22 mouse cellular contexts compared by ENCODE assay signal in the genomic region with DNA sequence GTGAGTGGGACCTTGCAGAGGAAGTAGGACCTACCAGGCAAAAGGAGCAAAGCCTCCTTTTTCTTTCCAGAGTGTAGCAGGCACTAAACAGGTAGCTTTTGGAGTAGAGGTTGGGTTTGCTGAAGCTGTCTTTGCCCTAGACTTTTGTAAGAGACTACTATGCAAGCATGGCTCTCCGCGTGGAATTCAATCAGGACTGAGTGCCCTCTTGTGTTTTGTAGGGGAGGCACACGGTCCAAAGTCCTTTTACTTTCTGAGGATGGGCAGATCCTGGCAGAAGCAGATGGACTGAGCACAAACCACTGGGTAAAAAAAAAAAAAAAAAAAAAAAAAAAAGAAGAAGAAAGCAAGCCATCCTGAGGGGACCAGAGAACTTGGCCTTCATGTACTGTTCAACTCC. TPM values are rescaled to one million over a fixed set of nuclear protein-coding genes. Genes with fewer than 3 reads are reported as not detected.
DNase-seq lines count a peak whose midpoint lies in the region; ATAC-seq and TF ChIP-seq lines count a peak whose summit lies in the region.
"Had no signal": no experiment of that assay in that cellular context is flagged by ENCODE, and none has a peak within 500 bp of the region (broad histone marks: within the 10 kb centered on the region; RNA-seq: fewer than 3 reads in every experiment).

No protein-coding gene starts in this region.

- no peaks in the 10 kb centered on the region for H3K9me3 ChIP-seq in liver, embryonic 12.5 days (replicated peaks)
- H3K9me3 ChIP-seq in neural tube, embryonic 15.5 days (replicated peaks) = no peaks in the 10 kb centered on the region
- H3K9me3 ChIP-seq: heart, embryonic 12.5 days; liver, embryonic 15.5 days had no signal

- WGBS in liver, adult 2 months = 25% methylated on average over 3 of the region's 3 CpGs
- 58% methylated on average over 3 of the region's 3 CpGs for WGBS in liver, embryonic 12.5 days (ENCODE audit: insufficient replicate concordance)
- 60% methylated on average over 3 of the region's 3 CpGs for WGBS in neural tube, embryonic 15.5 days

- no peak for TF ChIP-seq CTCF in liver, adult 2 months (IDR thresholded peaks at IDR 0.05; ENCODE audit: low read depth, low read length)

- H3K4me1 ChIP-seq in liver, adult 2 months (ENCODE audit: control insufficient read depth, insufficient read depth, low read length) = peaks cover 7% of the 10 kb centered on the region
- H3K4me1 ChIP-seq in liver, embryonic 12.5 days = peaks cover 25% of the 10 kb centered on the region
- H3K4me1 ChIP-seq in neural tube, embryonic 15.5 days = peaks cover 27% of the 10 kb centered on the region

- H3K79me2 ChIP-seq in liver, adult 2 months (ENCODE audit: control insufficient read depth, insufficient read depth, low read length) = no peaks in the 10 kb centered on the region

- H3K4me2 ChIP-seq in liver, embryonic 12.5 days = no peak overlapping the region
- 0 out of 2 replicates have a peak overlapping the region, but pooled peaks have one; percentile 88 for H3K4me2 ChIP-seq in neural tube, embryonic 15.5 days

- no peak for ATAC-seq in liver, embryonic 12.5 days
- no peak for ATAC-seq in neural tube, embryonic 15.5 days (ENCODE audit: low FRiP score)
- ATAC-seq: Patski had no signal

- H3K9ac ChIP-seq in liver, adult 2 months (ENCODE audit: low read depth, low read length) = no peak overlapping the region
- H3K9ac ChIP-seq in liver, embryonic 12.5 days = no peak overlapping the region
- H3K9ac ChIP-seq in neural tube, embryonic 15.5 days (replicated peaks) = no peak overlapping the region
- H3K9ac ChIP-seq: heart, embryonic 12.5 days; liver, embryonic 15.5 days had no signal

- no peak overlapping the region for H3K27ac ChIP-seq in liver, adult 2 months (replicated peaks; ENCODE audit: insufficient read depth, low read depth, low read length)
- H3K27ac ChIP-seq in liver, embryonic 12.5 days = no peak overlapping the region
- no peak overlapping the region for H3K27ac ChIP-seq in neural tube, embryonic 15.5 days (replicated peaks)
- H3K27ac ChIP-seq: liver, embryonic 15.5 days had no signal

- H3K27me3 ChIP-seq in liver, adult 2 months (ENCODE audit: control insufficient read depth, insufficient read depth, low read length) = no peaks in the 10 kb centered on the region
- 0 out of 2 replicates have a peak, but pooled peaks cover 14% of the 10 kb centered on the region for H3K27me3 ChIP-seq in liver, embryonic 12.5 days (replicated peaks)
- no peaks in the 10 kb centered on the region for H3K27me3 ChIP-seq in neural tube, embryonic 15.5 days (replicated peaks)
- H3K27me3 ChIP-seq: heart, embryonic 12.5 days; Patski had no signal

- DNase-seq in liver, adult 2 months (ENCODE audit: extremely low read depth, low read depth, low spot score) = peak; percentile 54
- DNase-seq in NIH3T3 (ENCODE audit: low read depth) = peak; percentile 44
- peak; percentile 39 to 47 for DNase-seq in kidney, adult 8-10 months
- DNase-seq in urinary bladder, postnatal 4 days (ENCODE audit: low spot score in 2 of 2) = no peak
- DNase-seq in layer of hippocampus, adult 9-11 months = no peak
- DNase-seq: cerebellum, adult 18-20 months; gastrocnemius, postnatal 36 days; left cerebral cortex, postnatal 4 days; right cerebral cortex, postnatal 4 days had no signal

- H3K36me3 ChIP-seq in liver, adult 2 months (ENCODE audit: control insufficient read depth, insufficient read depth, low read length) = peaks cover 4% of the 10 kb centered on the region
- peaks cover 16% of the 10 kb centered on the region for H3K36me3 ChIP-seq in liver, embryonic 12.5 days
- peaks cover 42% of the 10 kb centered on the region for H3K36me3 ChIP-seq in neural tube, embryonic 15.5 days
- H3K36me3 ChIP-seq: liver, embryonic 15.5 days had no signal

- no peak overlapping the region for H3K4me3 ChIP-seq in liver, adult 2 months (ENCODE audit: insufficient read depth, low read depth, low read length)
- H3K4me3 ChIP-seq in liver, embryonic 12.5 days = no peak overlapping the region
- H3K4me3 ChIP-seq in neural tube, embryonic 15.5 days (replicated peaks) = no peak overlapping the region
- H3K4me3 ChIP-seq: heart, embryonic 12.5 days; liver, embryonic 15.5 days had no signal

- no peak for TF ChIP-seq POLR2A in liver, adult 2 months (IDR thresholded peaks at IDR 0.05; ENCODE audit: extremely low read depth, insufficient read depth, low read length)

RNA-seq across cellular contexts. Expression of a gene that starts 1.9 kb away (rescaled TPM):
- 20.9 and 26.3 TPM in 2 replicates for total RNA-seq in liver, adult 2 months (2014; rRNA removed)
- polyA plus RNA-seq in liver, adult 2 months (2012; rRNA removed) = 8.8 and 11.0 TPM in 2 replicates
- 13.5 and 15.8 TPM in 2 replicates for polyA plus RNA-seq in liver, embryonic 12.5 days (2016; fragmentation: Nextera tagmentation; extraction: Ambion mirVana)
- 105 and 113 TPM in 2 replicates for polyA plus RNA-seq in neural tube, embryonic 15.5 days (2015; fragmentation: Nextera tagmentation; extraction: Ambion mirVana)

RNA-seq across cellular contexts. Expression of a gene that starts 21.1 kb away (rescaled TPM):
- total RNA-seq in liver, adult 2 months (2014; rRNA removed) = 30.0 and 37.7 TPM in 2 replicates
- polyA plus RNA-seq in liver, adult 2 months (2012; rRNA removed) = 98.1 and 114 TPM in 2 replicates
- polyA plus RNA-seq in liver, embryonic 12.5 days (2016; fragmentation: Nextera tagmentation; extraction: Ambion mirVana) = 54.6 and 56.1 TPM in 2 replicates
- polyA plus RNA-seq in neural tube, embryonic 15.5 days (2015; fragmentation: Nextera tagmentation; extraction: Ambion mirVana) = 72.3 and 73.2 TPM in 2 replicates

RNA-seq across cellular contexts. Expression of a gene that starts 34.2 kb away (rescaled TPM):
- not detected in 2 replicates for total RNA-seq in liver, adult 2 months (2014; rRNA removed)
- not detected in 2 replicates for polyA plus RNA-seq in liver, adult 2 months (2012; rRNA removed)
- polyA plus RNA-seq in liver, embryonic 12.5 days (2016; fragmentation: Nextera tagmentation; extraction: Ambion mirVana) = not detected in 2 replicates
- polyA plus RNA-seq in neural tube, embryonic 15.5 days (2015; fragmentation: Nextera tagmentation; extraction: Ambion mirVana) = 0.19 TPM in 1 of 2 replicates, not detected in the other
- total RNA-seq: gastrocnemius, postnatal 36 days; hematopoietic stem cell, adult 5-6 weeks; layer of hippocampus, postnatal 10 days; left cerebral cortex, postnatal 4 days; megakaryocyte progenitor cell, adult 5-6 weeks; monocyte, adult 5-6 weeks had no signal
- polyA plus RNA-seq: brain, embryonic 14.5 days; heart, embryonic 12.5 days; liver, embryonic 15.5 days; thymus, postnatal 0 days had no signal

RNA-seq across cellular contexts. Expression of a gene that starts 34.9 kb away (rescaled TPM):
- 16.3 and 17.0 TPM in 2 replicates for total RNA-seq in liver, adult 2 months (2014; rRNA removed)
- 6.7 and 8.6 TPM in 2 replicates for polyA plus RNA-seq in liver, adult 2 months (2012; rRNA removed)
- 4.3 and 4.9 TPM in 2 replicates for polyA plus RNA-seq in liver, embryonic 12.5 days (2016; fragmentation: Nextera tagmentation; extraction: Ambion mirVana)
- polyA plus RNA-seq in neural tube, embryonic 15.5 days (2015; fragmentation: Nextera tagmentation; extraction: Ambion mirVana) = 26.1 and 27.6 TPM in 2 replicates

RNA-seq across cellular contexts. Expression of a gene that starts 53.9 kb away (rescaled TPM):
- not detected in 2 replicates for total RNA-seq in liver, adult 2 months (2014; rRNA removed)
- polyA plus RNA-seq in liver, adult 2 months (2012; rRNA removed) = not detected in 2 replicates
- not detected in 2 replicates for polyA plus RNA-seq in liver, embryonic 12.5 days (2016; fragmentation: Nextera tagmentation; extraction: Ambion mirVana)
- not detected in 2 replicates for polyA plus RNA-seq in neural tube, embryonic 15.5 days (2015; fragmentation: Nextera tagmentation; extraction: Ambion mirVana)
- total RNA-seq: adrenal gland, adult 18-20 months; CH12.LX; gastrocnemius, postnatal 36 days; hematopoietic stem cell, adult 5-6 weeks; megakaryocyte progenitor cell, adult 5-6 weeks; monocyte, adult 5-6 weeks had no signal
- polyA plus RNA-seq: heart, embryonic 12.5 days; liver, embryonic 15.5 days; Patski had no signal

Comparison
In these comparisons a context has a peak if more than half of its experiments do, and no peak if none do; other contexts are left out.
1. DNase-seq: peak in liver, adult 2 months (single experiment), NIH3T3 (single experiment) and kidney, adult 8-10 months (2 of 2); none in urinary bladder, postnatal 4 days (0 of 2) and layer of hippocampus, adult 9-11 months (single experiment).